Mouse (Mus musculus) liver, embryonic 11.5 days (tissue): ENCODE measurements at regions not wholly inside any gene's neighbourhood (a gene's known extent, or its start where the extent isn't known, plus 50 kb on each side); places are given as distances from the start of the nearest gene placed in this dataset.
A peak's percentile ranks its signal among the peaks of the same experiment; 100 is the strongest.
"Not testable (repeated sequence)": the region's sequence is repeated elsewhere in the genome, so short reads cannot be mapped to it uniquely, and the experiment has no call there.

ENCODE experiments used
- ATAC-seq: fragments of 200-750 bp; cut with Nextera tagmentation; replicated peaks from 2 replicates; pipeline ENCODE4 v1.8.0; 2017; ENCODE audit warnings: moderate number of reproducible peaks, mild to moderate bottlenecking, moderate TSS enrichment, moderate library complexity; ENCODE audit not compliant: low FRiP score
- DNase-seq: peaks from one replicate; pipeline ENCODE4 v3.0.0-alpha.2; 2017; ENCODE audit warnings: low spot score
- H3K27ac ChIP-seq: fragments of 300-500 bp; sonication (generic); 2 replicates; pipeline ENCODE4 v1.5.1; 2014; ENCODE audit warnings: mild to moderate bottlenecking, low read depth, low read length, control low read depth
- H3K27me3 ChIP-seq: fragments of 300-500 bp; sonication (generic); replicated peaks from 2 replicates; pipeline ENCODE4 v1.6.1; 2014; ENCODE audit warnings: low read length, mixed read lengths; ENCODE audit not compliant: control insufficient read depth, insufficient read depth
- H3K36me3 ChIP-seq: fragments of 300-500 bp; sonication (generic); 2 replicates; pipeline ENCODE4 v1.6.1; 2014; ENCODE audit warnings: mild to moderate bottlenecking, low read length, moderate library complexity, mixed read lengths; ENCODE audit not compliant: control insufficient read depth, insufficient read depth
- H3K4me1 ChIP-seq: fragments of 300-500 bp; sonication (generic); replicated peaks from 2 replicates; pipeline ENCODE4 v1.6.1; 2014; ENCODE audit warnings: low read length, mixed read lengths; ENCODE audit not compliant: control insufficient read depth, insufficient read depth
- H3K4me2 ChIP-seq: fragments of 300-500 bp; sonication (generic); 2 replicates; pipeline ENCODE4 v1.6.1; 2014; ENCODE audit warnings: mild to moderate bottlenecking, control low read depth, moderate library complexity
- H3K4me3 ChIP-seq: fragments of 300-500 bp; sonication (generic); 2 replicates; pipeline ENCODE4 v1.5.1; 2014; ENCODE audit warnings: low read depth, low read length, control low read depth
- H3K9ac ChIP-seq: fragments of 300-500 bp; sonication (generic); 2 replicates; pipeline ENCODE4 v1.6.1; 2014; ENCODE audit warnings: low read depth, low read length, control low read depth
- H3K9me3 ChIP-seq: fragments of 300-500 bp; sonication (generic); 2 replicates; pipeline ENCODE4 v1.6.1; 2016; ENCODE audit warnings: low read length, inconsistent platforms, mixed read lengths; ENCODE audit not compliant: control insufficient read depth
- WGBS: fragments of 180-500 bp; shearing (Covaris S2); extraction: QIAGEN DNeasy Blood & Tissue Kit; methylation state at CpG from one replicate; pipeline ENCODE4 v1.1.7; 2014; 5-methylcytosine and 5-hydroxymethylcytosine counted together

DNA sequence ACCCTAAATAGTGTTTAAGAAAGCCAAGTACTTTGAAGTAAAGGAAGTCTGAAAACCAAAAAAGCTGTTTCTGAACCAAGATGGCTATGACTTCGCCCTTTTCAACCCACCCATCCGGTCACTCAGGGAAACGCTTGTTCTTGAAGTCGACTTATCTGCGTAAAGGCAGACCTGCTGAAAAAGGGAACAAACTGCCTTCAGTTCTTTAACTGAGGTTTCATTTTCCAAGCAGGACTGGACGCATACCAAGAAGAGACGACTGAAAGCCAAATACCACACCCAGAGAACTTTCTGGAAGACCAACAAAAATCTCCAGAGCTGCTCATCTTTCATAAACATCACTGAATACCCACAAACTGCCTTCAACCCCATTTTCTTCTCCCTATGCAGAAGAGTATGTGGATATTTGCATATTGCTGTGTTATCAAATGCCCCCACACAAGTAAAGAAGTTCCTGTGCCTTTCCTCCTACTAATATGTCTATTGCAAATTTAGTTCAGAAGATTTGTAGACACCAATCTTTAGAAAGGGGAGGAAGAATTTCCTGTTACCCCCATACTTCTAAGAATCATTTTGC is 103.5 kb upstream of the Fam3c start:
- ATAC-seq (no peak), DNase-seq (no peak)
- Histone ChIP-seq H3K9me3 (no peaks in the 10 kb centered on the region), H3K36me3 (no peaks in the 10 kb centered on the region), H3K9ac (no peak overlapping the region), H3K27me3 (no peaks in the 10 kb centered on the region), H3K4me1 (no peaks in the 10 kb centered on the region), H3K27ac (no peak overlapping the region), H3K4me2 (peak overlapping the region; percentile 21; the same call in 1 of the 2 replicates), H3K4me3 (no peak overlapping the region)
- 56% methylated on average over 7 of the region's 7 CpGs for WGBS

DNA sequence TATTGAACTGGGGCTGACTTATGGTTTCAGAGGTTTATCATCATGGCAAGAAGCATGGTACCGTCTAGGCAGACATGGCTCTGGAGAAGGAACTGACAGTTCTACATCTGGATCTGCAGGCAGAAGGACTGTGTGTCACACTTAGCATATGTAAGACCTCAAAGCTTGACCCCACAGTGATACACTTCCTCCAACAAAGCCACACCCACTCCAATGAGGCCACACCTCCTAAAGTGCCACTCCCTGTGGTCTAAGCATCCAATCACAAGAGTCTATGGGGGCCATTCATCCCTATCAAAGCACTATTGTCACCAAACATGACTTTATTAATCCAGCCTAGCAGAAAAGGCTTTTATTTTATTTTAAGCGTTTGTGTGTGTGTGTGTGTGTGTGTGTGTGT is 96.2 kb upstream of the Fam3c start:
- 74% methylated on average over 2 of the region's 2 CpGs for WGBS
- Histone ChIP-seq H3K9me3 (no peaks in the 10 kb centered on the region), H3K4me2 (no peak overlapping the region), H3K4me3 (no peak overlapping the region), H3K4me1 (0 out of 2 replicates have a peak, but pooled peaks cover 3% of the 10 kb centered on the region), H3K27ac (no peak overlapping the region), H3K9ac (no peak overlapping the region), H3K27me3 (no peaks in the 10 kb centered on the region), H3K36me3 (no peaks in the 10 kb centered on the region)
- no peak for DNase-seq
- no peak for ATAC-seq

DNA sequence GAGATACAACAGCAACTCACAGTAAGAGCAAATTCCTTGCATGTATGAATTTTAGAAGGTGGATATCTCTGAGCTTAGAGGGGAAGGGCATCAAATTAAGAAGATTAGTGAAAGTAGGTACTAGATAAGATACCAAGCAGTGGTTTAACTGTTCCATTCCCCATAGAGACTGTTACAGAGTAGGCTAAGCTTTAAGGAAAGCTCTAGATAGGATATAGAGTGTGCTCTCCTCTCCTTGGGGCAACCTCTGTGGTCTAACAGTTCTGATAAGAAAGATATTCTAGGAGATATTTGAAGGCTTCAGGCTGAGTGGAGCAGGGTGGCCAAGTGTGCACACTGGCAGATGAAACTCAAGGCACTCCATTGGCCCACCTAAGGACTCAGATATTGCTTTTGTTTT is 94.5 kb upstream of the Fam3c start:
- Histone ChIP-seq H3K4me2 (no peak overlapping the region), H3K36me3 (no peaks in the 10 kb centered on the region), H3K4me1 (0 out of 2 replicates have a peak, but pooled peaks cover 3% of the 10 kb centered on the region), H3K9me3 (no peaks in the 10 kb centered on the region), H3K27me3 (no peaks in the 10 kb centered on the region), H3K27ac (no peak overlapping the region), H3K4me3 (no peak overlapping the region), H3K9ac (no peak overlapping the region)
- ATAC-seq (peak; percentile 34; the same call in 1 of the 2 replicates), DNase-seq (no peak)

DNA sequence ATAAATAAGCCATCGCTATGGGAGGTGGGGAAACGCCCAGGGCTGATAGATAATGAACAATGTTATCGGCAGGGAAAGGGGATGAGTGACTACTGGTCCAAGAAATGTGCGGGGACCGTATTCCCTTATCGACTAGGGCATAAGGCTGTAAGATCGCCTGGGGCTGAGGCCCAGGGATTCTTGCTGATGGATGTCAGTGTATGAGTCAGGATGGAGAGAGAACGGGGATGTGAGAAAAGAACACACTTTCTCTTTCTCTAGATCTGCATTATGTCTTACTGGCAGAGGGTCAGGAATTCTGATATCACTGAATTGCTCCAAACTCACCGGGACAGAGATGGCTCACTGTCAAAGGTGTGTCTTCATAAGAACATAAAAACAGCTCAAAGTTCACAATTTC is 92.9 kb upstream of the Fam3c start:
- Histone ChIP-seq H3K36me3 (no peaks in the 10 kb centered on the region), H3K4me3 (no peak overlapping the region), H3K4me1 (0 out of 2 replicates have a peak, but pooled peaks cover 3% of the 10 kb centered on the region), H3K9me3 (no peaks in the 10 kb centered on the region), H3K9ac (no peak overlapping the region), H3K27me3 (no peaks in the 10 kb centered on the region), H3K27ac (no peak overlapping the region), H3K4me2 (no peak overlapping the region)
- ATAC-seq (no peak), DNase-seq (no peak)
- 81% methylated on average over 9 of the region's 9 CpGs for WGBS

DNA sequence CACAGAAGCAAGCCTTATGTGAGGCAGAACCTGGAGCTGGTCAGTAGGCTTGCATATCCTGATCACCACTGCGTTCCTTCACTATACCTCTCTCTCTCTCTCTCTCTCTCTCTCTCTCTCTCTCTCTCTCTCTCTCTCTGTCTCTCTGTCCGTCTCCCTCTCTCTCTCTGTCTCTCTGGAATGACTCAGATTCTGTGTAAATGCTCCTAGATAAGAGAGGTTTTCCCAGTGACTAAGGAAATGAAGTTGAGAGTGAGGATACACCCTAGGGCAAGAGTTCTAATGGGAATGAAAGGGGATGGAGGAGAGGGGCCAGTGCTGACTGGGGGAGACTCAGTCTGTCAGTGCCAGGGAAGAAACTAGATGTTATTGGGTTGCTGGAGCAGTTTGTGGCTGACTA is 91.6 kb upstream of the Fam3c start:
- DNase-seq (no peak), ATAC-seq (no peak)
- Histone ChIP-seq H3K4me1 (0 out of 2 replicates have a peak, but pooled peaks cover 3% of the 10 kb centered on the region), H3K27ac (no peak overlapping the region), H3K4me2 (no peak overlapping the region), H3K36me3 (no peaks in the 10 kb centered on the region), H3K9ac (no peak overlapping the region), H3K27me3 (no peaks in the 10 kb centered on the region), H3K9me3 (no peaks in the 10 kb centered on the region), H3K4me3 (no peak overlapping the region)
- 73% methylated on average over 2 of the region's 2 CpGs for WGBS

DNA sequence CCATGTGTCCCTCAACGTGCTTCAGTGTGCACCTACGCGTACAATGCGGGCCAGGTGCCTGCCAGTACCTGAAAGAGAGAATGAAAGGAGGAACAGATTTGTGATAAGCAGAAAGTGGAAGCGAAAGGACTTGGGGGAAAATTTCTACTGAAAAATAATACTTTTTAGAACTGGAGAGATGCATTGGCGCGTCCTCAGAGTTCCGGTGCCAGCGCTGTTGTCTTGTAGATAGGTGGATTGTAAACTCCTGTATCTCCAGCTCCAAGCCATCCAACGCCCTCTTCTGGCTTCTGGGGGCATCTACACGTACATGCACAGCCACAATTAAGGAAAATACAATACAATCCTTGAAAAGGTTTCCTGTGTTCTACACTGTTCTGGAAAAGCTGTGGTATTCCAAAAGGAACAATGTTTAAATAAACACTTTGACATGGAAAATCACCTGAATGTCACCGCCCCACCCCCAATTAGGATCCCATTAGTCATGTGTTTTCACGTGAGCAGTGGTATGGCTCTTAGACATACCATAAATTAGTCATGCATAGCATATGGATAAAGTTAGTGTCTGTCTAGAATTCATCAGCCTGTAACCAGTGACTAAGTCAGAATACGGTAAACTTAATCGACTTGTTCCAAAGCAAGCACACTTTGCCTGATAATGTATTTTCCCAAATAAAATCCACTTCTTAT is 90.7 kb upstream of the Fam3c start:
- H3K4me1 ChIP-seq = 0 out of 2 replicates have a peak, but pooled peaks cover 3% of the 10 kb centered on the region
- H3K27ac ChIP-seq = no peak overlapping the region
- no peak overlapping the region for H3K4me2 ChIP-seq
- WGBS = 76% methylated on average over 15 of the region's 15 CpGs
- no peak overlapping the region for H3K9ac ChIP-seq
- no peak for ATAC-seq
- H3K4me3 ChIP-seq = no peak overlapping the region
- H3K9me3 ChIP-seq = no peaks in the 10 kb centered on the region
- H3K27me3 ChIP-seq = no peaks in the 10 kb centered on the region
- no peak for DNase-seq
- H3K36me3 ChIP-seq = no peaks in the 10 kb centered on the region

DNA sequence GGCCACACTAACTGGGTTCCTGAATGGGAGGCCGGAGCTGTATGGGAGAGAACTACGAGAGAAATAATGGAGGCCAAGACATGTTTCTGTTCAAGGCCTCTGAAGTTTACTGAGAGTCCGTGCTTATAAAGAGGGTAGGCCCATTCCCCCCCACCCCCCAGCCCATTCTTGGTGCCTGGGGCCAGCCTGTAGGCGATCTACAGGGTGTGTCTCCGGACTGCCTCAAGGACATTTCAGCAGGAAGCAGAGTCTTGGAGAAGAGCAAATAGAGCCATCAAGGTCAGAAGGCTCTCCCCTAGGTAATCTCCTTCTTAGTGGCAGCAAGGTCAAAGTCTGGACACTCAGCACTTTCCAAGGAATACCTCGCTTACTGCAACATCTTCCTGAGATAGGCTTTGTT is 88.8 kb upstream of the Fam3c start:
- 84% methylated on average over 6 of the region's 6 CpGs for WGBS
- H3K27ac ChIP-seq, ATAC-seq, H3K9me3 ChIP-seq, H3K4me2 ChIP-seq, H3K4me1 ChIP-seq, DNase-seq, H3K9ac ChIP-seq, H3K27me3 ChIP-seq, H3K36me3 ChIP-seq, H3K4me3 ChIP-seq: not testable (repeated sequence)

DNA sequence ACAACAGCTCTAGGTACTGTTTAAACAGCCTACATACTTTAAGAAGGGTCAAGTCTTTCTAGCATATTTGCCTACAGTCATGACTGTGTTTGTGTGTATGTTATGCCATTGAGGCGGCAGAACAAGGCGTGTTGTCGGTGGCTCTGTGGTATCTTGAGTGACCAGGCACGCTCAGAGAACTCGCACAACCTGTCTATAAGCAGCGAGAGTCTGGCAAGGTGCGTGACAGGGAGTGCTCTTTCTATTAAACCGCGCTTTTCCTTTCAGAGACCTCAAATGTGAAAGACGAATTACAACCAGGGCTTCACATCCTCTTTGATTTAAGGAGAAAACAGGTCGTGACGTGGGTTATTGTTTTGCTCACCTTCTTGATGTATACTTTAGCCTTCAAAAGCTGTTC is 88.2 kb upstream of the Fam3c start:
- no peaks in the 10 kb centered on the region for H3K4me1 ChIP-seq
- no peak overlapping the region for H3K27ac ChIP-seq
- H3K27me3 ChIP-seq = no peaks in the 10 kb centered on the region
- DNase-seq = no peak
- no peak overlapping the region for H3K4me2 ChIP-seq
- no peaks in the 10 kb centered on the region for H3K36me3 ChIP-seq
- H3K9ac ChIP-seq = no peak overlapping the region
- 84% methylated on average over 12 of the region's 12 CpGs for WGBS
- ATAC-seq = no peak
- H3K9me3 ChIP-seq = no peaks in the 10 kb centered on the region
- no peak overlapping the region for H3K4me3 ChIP-seq

DNA sequence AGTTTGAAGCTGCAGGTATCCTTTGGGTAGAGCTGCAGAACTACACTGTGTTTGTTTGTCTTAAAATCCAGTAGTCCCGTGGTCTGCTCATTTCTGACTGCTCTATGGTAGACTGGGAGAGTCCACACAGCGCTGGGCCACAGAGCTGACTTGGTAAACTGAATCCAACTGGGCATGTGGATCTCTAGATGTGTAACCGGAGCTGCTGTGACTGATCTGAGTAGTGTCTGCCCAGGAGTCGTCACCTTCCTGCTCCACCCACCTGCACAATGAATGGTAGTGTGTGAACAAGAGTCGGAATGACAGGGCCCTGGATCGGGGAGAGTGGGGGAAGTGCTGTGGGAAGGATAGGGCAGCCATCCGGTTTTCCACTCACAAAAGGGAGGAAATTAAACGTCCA is 87.5 kb upstream of the Fam3c start:
- no peaks in the 10 kb centered on the region for H3K4me1 ChIP-seq
- H3K9ac ChIP-seq = no peak overlapping the region
- ATAC-seq = no peak; the same call in 1 of the 2 replicates
- no peak for DNase-seq
- no peak overlapping the region for H3K4me3 ChIP-seq
- no peaks in the 10 kb centered on the region for H3K9me3 ChIP-seq
- WGBS = 60% methylated on average over 8 of the region's 8 CpGs
- no peak overlapping the region for H3K4me2 ChIP-seq
- H3K27ac ChIP-seq = no peak overlapping the region
- H3K27me3 ChIP-seq = no peaks in the 10 kb centered on the region
- H3K36me3 ChIP-seq = no peaks in the 10 kb centered on the region
